Mouse (Mus musculus) liver, embryonic 13.5 days (tissue): Measurements from ENCODE around the gene Pbx2. TPM values are rescaled to one million over a fixed set of nuclear protein-coding genes. Genes with fewer than 3 reads are reported as not detected.
A peak's percentile ranks its signal among the peaks of the same experiment; 100 is the strongest.
"Not testable (repeated sequence)": the region's sequence is repeated elsewhere in the genome, so short reads cannot be mapped to it uniquely, and the experiment has no call there.

ENCODE experiments used
- ATAC-seq: fragments of 200-750 bp; cut with Nextera tagmentation; 2 replicates; pipeline ENCODE4 v1.8.0; 2017; ENCODE audit warnings: low read depth, mild to moderate bottlenecking, moderate number of reproducible peaks, moderate library complexity
- DNase-seq: peaks from one replicate; pipeline ENCODE4 v3.0.0; 2022
- H3K27ac ChIP-seq: fragments of 300-500 bp; sonication (generic); 2 replicates; pipeline ENCODE4 v1.5.1; 2015; ENCODE audit warnings: moderate library complexity, mild to moderate bottlenecking, inconsistent platforms
- H3K27me3 ChIP-seq: fragments of 300-500 bp; sonication (generic); 2 replicates; pipeline ENCODE4 v1.6.1; 2015; ENCODE audit warnings: mild to moderate bottlenecking, inconsistent platforms
- H3K36me3 ChIP-seq: fragments of 300-500 bp; sonication (generic); 2 replicates; pipeline ENCODE4 v1.6.1; 2015; ENCODE audit warnings: mild to moderate bottlenecking, inconsistent platforms
- H3K4me1 ChIP-seq: fragments of 300-500 bp; sonication (generic); replicated peaks from 2 replicates; pipeline ENCODE4 v1.6.1; 2015; ENCODE audit warnings: inconsistent platforms
- H3K4me2 ChIP-seq: fragments of 300-500 bp; sonication (generic); 2 replicates; pipeline ENCODE4 v1.6.1; 2015; ENCODE audit warnings: inconsistent platforms, mild to moderate bottlenecking, moderate library complexity
- H3K4me3 ChIP-seq: fragments of 300-500 bp; sonication (generic); replicated peaks from 2 replicates; pipeline ENCODE4 v1.5.1; 2015; ENCODE audit warnings: mild to moderate bottlenecking, inconsistent platforms
- H3K9ac ChIP-seq: fragments of 300-500 bp; sonication (generic); 2 replicates; pipeline ENCODE4 v1.6.1; 2015; ENCODE audit warnings: mild to moderate bottlenecking, inconsistent platforms
- H3K9me3 ChIP-seq: fragments of 300-500 bp; sonication (generic); replicated peaks from 2 replicates; pipeline ENCODE4 v1.6.1; 2016; ENCODE audit warnings: inconsistent platforms
- WGBS: fragments of 180-500 bp; shearing (Covaris S2); methylation state at CpG from one replicate; pipeline ENCODE4 v1.1.7; 2015; ENCODE audit not compliant: insufficient replicate concordance; 5-methylcytosine and 5-hydroxymethylcytosine counted together
- polyA plus RNA-seq: library from polyadenylated mRNA; unstranded; fragments of >200 nt; fragmentation: Nextera tagmentation; extraction: Ambion mirVana; gene quantifications from 2 replicates; pipeline ENCODE4 v1.2.1, GENCODE M21; 2015

The Pbx2 gene
- polyA plus RNA-seq, result 3.8 TPM in 2 replicates

- H3K27ac ChIP-seq, result peak within 1 kb of the TSS; percentile 92
- H3K36me3 ChIP-seq, result peaks cover 23% of the 10 kb centered on the region
- peaks cover 2% of the 10 kb centered on the region; the same call in 1 of the 2 replicates for H3K27me3 ChIP-seq
- DNase-seq (no peak), ATAC-seq (no peak)
- H3K4me1 ChIP-seq, result peaks cover 87% of the 10 kb centered on the region
- H3K4me3 ChIP-seq, result peak within 1 kb of the TSS; percentile 85
- H3K4me2 ChIP-seq, result peak within 1 kb of the TSS; percentile 99
- peak within 1 kb of the TSS; percentile 89 for H3K9ac ChIP-seq
- H3K9me3 ChIP-seq, result no peaks in the 10 kb centered on the region
- 8% methylated on average over 21 of the region's 21 CpGs for WGBS
Observed at GRCm38 (mm10) chr17:34591029-34591993, at the start of gene Pbx2. Gene Pbx2, plus strand, starts transcription at chr17:34591266.

- WGBS, result 79% methylated on average over 13 of the region's 13 CpGs
- H3K9ac ChIP-seq, H3K27me3 ChIP-seq, H3K36me3 ChIP-seq, H3K27ac ChIP-seq, H3K4me3 ChIP-seq, H3K9me3 ChIP-seq, ATAC-seq, H3K4me2 ChIP-seq, DNase-seq, H3K4me1 ChIP-seq: not testable (repeated sequence)
Observed at GRCm38 (mm10) chr17:34543567-34543966, 47.5 kb upstream of the Pbx2 start.

- Histone ChIP-seq H3K4me2 (no peak overlapping the region), H3K9ac (no peak overlapping the region), H3K9me3 (no peaks in the 10 kb centered on the region), H3K36me3 (no peaks in the 10 kb centered on the region), H3K4me3 (no peak overlapping the region), H3K27me3 (no peaks in the 10 kb centered on the region), H3K4me1 (no peaks in the 10 kb centered on the region), H3K27ac (no peak overlapping the region)
- no peak for ATAC-seq
- 67% methylated on average over 1 of the region's 1 CpGs for WGBS
- DNase-seq, result no peak
Observed at GRCm38 (mm10) chr17:34546797-34547196, 44.3 kb upstream of the Pbx2 start.

- H3K4me2 ChIP-seq, result no peak overlapping the region
- no peaks in the 10 kb centered on the region for H3K36me3 ChIP-seq
- DNase-seq, result no peak
- H3K4me3 ChIP-seq, result no peak overlapping the region
- no peaks in the 10 kb centered on the region for H3K27me3 ChIP-seq
- ATAC-seq, result no peak
- H3K9ac ChIP-seq, result no peak overlapping the region
- 68% methylated on average over 4 of the region's 4 CpGs for WGBS
- no peaks in the 10 kb centered on the region for H3K9me3 ChIP-seq
- H3K27ac ChIP-seq, result no peak overlapping the region
- H3K4me1 ChIP-seq, result no peaks in the 10 kb centered on the region
Observed at GRCm38 (mm10) chr17:34547601-34548000, 43.5 kb upstream of the Pbx2 start.

DNA sequence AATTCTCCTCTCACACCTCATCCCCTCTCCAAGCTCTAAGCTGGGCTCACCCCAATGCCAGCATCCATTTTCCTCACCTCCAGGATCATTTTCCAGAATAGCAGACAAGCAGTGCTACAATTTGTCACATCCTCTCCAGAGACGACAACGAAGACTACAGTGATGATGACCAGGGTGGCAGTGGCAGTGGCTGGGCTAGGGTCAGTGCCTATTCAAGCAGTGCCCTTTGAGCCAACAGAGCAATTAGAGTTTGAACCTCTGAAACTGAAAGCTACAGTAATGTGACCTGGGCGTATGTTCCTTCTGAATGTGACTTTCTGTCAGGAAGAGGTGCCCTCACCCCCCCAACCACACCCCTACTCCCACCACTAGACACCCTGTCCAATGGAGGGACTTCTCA is 41.9 kb upstream of the Pbx2 start:
- H3K27ac ChIP-seq, result no peak overlapping the region
- H3K36me3 ChIP-seq, result no peaks in the 10 kb centered on the region
- no peaks in the 10 kb centered on the region for H3K9me3 ChIP-seq
- no peak overlapping the region for H3K4me2 ChIP-seq
- 75% methylated on average over 3 of the region's 3 CpGs for WGBS
- DNase-seq (no peak), ATAC-seq (no peak)
- H3K27me3 ChIP-seq, result no peaks in the 10 kb centered on the region
- H3K4me1 ChIP-seq, result no peaks in the 10 kb centered on the region
- no peak overlapping the region for H3K9ac ChIP-seq
- no peak overlapping the region for H3K4me3 ChIP-seq

- 51% methylated on average over 2 of the region's 2 CpGs for WGBS
- Histone ChIP-seq H3K4me1 (no peaks in the 10 kb centered on the region), H3K4me3 (no peak overlapping the region), H3K9ac (no peak overlapping the region), H3K9me3 (no peaks in the 10 kb centered on the region), H3K36me3 (no peaks in the 10 kb centered on the region), H3K27me3 (no peaks in the 10 kb centered on the region), H3K4me2 (no peak overlapping the region), H3K27ac (no peak overlapping the region)
- no peak for ATAC-seq
- no peak for DNase-seq
Observed at GRCm38 (mm10) chr17:34549843-34550242, 41.2 kb upstream of the Pbx2 start.

GRCm38 (mm10) chr17:34555483-34555882 is 35.6 kb upstream of the Pbx2 start:
- Histone ChIP-seq H3K9me3 (no peaks in the 10 kb centered on the region), H3K4me3 (no peak overlapping the region), H3K4me1 (peaks cover 9% of the 10 kb centered on the region), H3K9ac (no peak overlapping the region), H3K27me3 (peaks cover 7% of the 10 kb centered on the region; the same call in 1 of the 2 replicates), H3K4me2 (no peak overlapping the region), H3K36me3 (no peaks in the 10 kb centered on the region), H3K27ac (no peak overlapping the region)
- no peak for ATAC-seq
- DNase-seq, result peak; percentile 58
- 20% methylated on average over 5 of the region's 5 CpGs for WGBS

GRCm38 (mm10) chr17:34556406-34556805 is 34.7 kb upstream of the Pbx2 start:
- no peak overlapping the region for H3K4me2 ChIP-seq
- ATAC-seq, result no peak
- no peak for DNase-seq
- H3K9me3 ChIP-seq, result no peaks in the 10 kb centered on the region
- peaks cover 7% of the 10 kb centered on the region; the same call in 1 of the 2 replicates for H3K27me3 ChIP-seq
- no peak overlapping the region for H3K4me3 ChIP-seq
- 50% methylated on average over 8 of the region's 8 CpGs for WGBS
- no peaks in the 10 kb centered on the region for H3K36me3 ChIP-seq
- H3K4me1 ChIP-seq, result peaks cover 17% of the 10 kb centered on the region
- no peak overlapping the region for H3K27ac ChIP-seq
- no peak overlapping the region for H3K9ac ChIP-seq

GRCm38 (mm10) chr17:34557411-34557810 is 33.7 kb upstream of the Pbx2 start:
- ATAC-seq, result no peak
- peaks cover 19% of the 10 kb centered on the region for H3K4me1 ChIP-seq

DNA sequence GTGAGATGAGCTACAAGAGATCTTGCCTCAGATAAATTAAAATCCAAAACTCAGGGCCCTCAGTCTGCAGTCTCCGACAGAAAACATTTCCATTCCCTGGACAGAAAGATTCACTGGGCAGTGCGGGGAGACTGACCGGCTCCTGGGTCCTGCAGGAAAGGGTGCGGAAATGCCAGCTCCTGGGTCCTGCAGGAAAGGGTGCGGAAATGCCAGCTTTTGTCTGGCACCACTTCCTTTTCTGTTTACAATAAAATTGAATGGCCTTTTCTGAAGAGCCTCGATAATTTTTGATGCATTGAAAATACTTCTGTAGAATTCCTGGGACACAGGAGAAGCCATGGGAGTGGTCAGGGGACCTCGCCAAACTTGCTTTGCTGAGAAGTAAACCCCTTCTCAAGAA is 31.9 kb upstream of the Pbx2 start:
- no peak overlapping the region for H3K4me3 ChIP-seq
- peaks cover 7% of the 10 kb centered on the region; the same call in 1 of the 2 replicates for H3K27me3 ChIP-seq
- WGBS, result 74% methylated on average over 7 of the region's 7 CpGs
- H3K4me2 ChIP-seq, result no peak overlapping the region
- no peaks in the 10 kb centered on the region for H3K36me3 ChIP-seq
- DNase-seq, result no peak
- no peaks in the 10 kb centered on the region for H3K9me3 ChIP-seq
- H3K4me1 ChIP-seq, result peaks cover 22% of the 10 kb centered on the region
- no peak overlapping the region for H3K9ac ChIP-seq
- H3K27ac ChIP-seq, result no peak overlapping the region
- no peak for ATAC-seq

More at GRCm38 (mm10) chr17:34557411-34557810, 33.7 kb upstream of the Pbx2 start:
- no peak overlapping the region for H3K4me2 ChIP-seq
- no peaks in the 10 kb centered on the region for H3K9me3 ChIP-seq
- no peak overlapping the region for H3K27ac ChIP-seq
- H3K27me3 ChIP-seq, result peaks cover 7% of the 10 kb centered on the region; the same call in 1 of the 2 replicates
- no peak overlapping the region for H3K4me3 ChIP-seq
- WGBS, result 67% methylated on average over 11 of the region's 11 CpGs
- no peak overlapping the region for H3K9ac ChIP-seq
- no peaks in the 10 kb centered on the region for H3K36me3 ChIP-seq
- no peak for DNase-seq

- H3K4me2 ChIP-seq, result no peak overlapping the region
- H3K9ac ChIP-seq, result no peak overlapping the region
- H3K36me3 ChIP-seq, result no peaks in the 10 kb centered on the region
- ATAC-seq (no peak), DNase-seq (no peak)
- no peak overlapping the region for H3K27ac ChIP-seq
- H3K9me3 ChIP-seq, result no peaks in the 10 kb centered on the region
- peaks cover 7% of the 10 kb centered on the region; the same call in 1 of the 2 replicates for H3K27me3 ChIP-seq
- WGBS, result 22% methylated on average over 15 of the region's 15 CpGs
- peaks cover 29% of the 10 kb centered on the region for H3K4me1 ChIP-seq
- no peak overlapping the region for H3K4me3 ChIP-seq
Observed at GRCm38 (mm10) chr17:34559895-34560294, 31.2 kb upstream of the Pbx2 start.
